Mouse (Mus musculus) hindbrain, embryonic 15.5 days (tissue): Measurements from ENCODE around the gene Mmp10. TPM values are rescaled to one million over a fixed set of nuclear protein-coding genes. Genes with fewer than 3 reads are reported as not detected.

Experiments used
- ATAC-seq: fragments of 200-750 bp; cut with Nextera tagmentation; 2 replicates; pipeline ENCODE4 v1.8.0; 2017; ENCODE audit warnings: low read depth, moderate number of reproducible peaks, moderate TSS enrichment; ENCODE audit not compliant: low FRiP score
- H3K27ac ChIP-seq: fragments of 300-500 bp; sonication (generic); replicated peaks from 2 replicates; pipeline ENCODE4 v1.5.1; 2015; ENCODE audit warnings: mild to moderate bottlenecking, inconsistent platforms
- H3K27me3 ChIP-seq: fragments of 300-500 bp; sonication (generic); 2 replicates; pipeline ENCODE4 v1.6.1; 2015; ENCODE audit warnings: control low read depth, inconsistent platforms
- H3K36me3 ChIP-seq: fragments of 300-500 bp; sonication (generic); 2 replicates; pipeline ENCODE4 v1.6.1; 2015; ENCODE audit warnings: control low read depth, inconsistent platforms
- H3K4me1 ChIP-seq: fragments of 300-500 bp; sonication (generic); replicated peaks from 2 replicates; pipeline ENCODE4 v1.6.1; 2015; ENCODE audit warnings: control low read depth, inconsistent platforms
- H3K4me2 ChIP-seq: fragments of 300-500 bp; sonication (generic); 2 replicates; pipeline ENCODE4 v1.6.1; 2015; ENCODE audit warnings: moderate library complexity, mild to moderate bottlenecking, inconsistent platforms
- H3K4me3 ChIP-seq: fragments of 300-500 bp; sonication (generic); 2 replicates; pipeline ENCODE4 v1.5.1; 2015; ENCODE audit warnings: mild to moderate bottlenecking, inconsistent platforms
- H3K9ac ChIP-seq: fragments of 300-500 bp; sonication (generic); 2 replicates; pipeline ENCODE4 v1.6.1; 2015; ENCODE audit warnings: inconsistent platforms
- H3K9me3 ChIP-seq: fragments of 300-500 bp; sonication (generic); 2 replicates; pipeline ENCODE4 v1.6.1; 2016; ENCODE audit warnings: control low read depth, inconsistent platforms
- WGBS: fragments of 180-500 bp; shearing (Covaris S2); methylation state at CpG from one replicate; pipeline ENCODE4 v1.1.7; 2015; 5-methylcytosine and 5-hydroxymethylcytosine counted together
- polyA plus RNA-seq: library from polyadenylated mRNA; unstranded; fragments of >200 nt; fragmentation: Nextera tagmentation; extraction: Ambion mirVana; gene quantifications from 2 replicates; pipeline ENCODE4 v1.2.1, GENCODE M21; 2015

Mmp10 gene
- polyA plus RNA-seq, 1 experiment from 2014 or later = not detected

- Histone ChIP-seq H3K4me1 (no peaks in the 10 kb centered on the region), H3K4me2 (no peak overlapping the region), H3K36me3 (no peaks in the 10 kb centered on the region), H3K9ac (no peak overlapping the region), H3K9me3 (no peaks in the 10 kb centered on the region), H3K4me3 (no peak overlapping the region), H3K27ac (no peak overlapping the region), H3K27me3 (no peaks in the 10 kb centered on the region)
- no peak for ATAC-seq
- 93% methylated on average over 7 of the region's 7 CpGs for WGBS
Observed at GRCm38 (mm10) chr9:7545920-7546319, 43.8 kb downstream of the Mmp10 start.

GRCm38 (mm10) chr9:7551943-7552342 is 49.8 kb downstream of the Mmp10 start:
- no peak overlapping the region for H3K4me3 ChIP-seq
- no peaks in the 10 kb centered on the region for H3K27me3 ChIP-seq
- H3K9ac ChIP-seq = no peak overlapping the region
- ATAC-seq = no peak
- H3K27ac ChIP-seq = no peak overlapping the region
- H3K4me2 ChIP-seq = no peak overlapping the region
- H3K4me1 ChIP-seq = no peaks in the 10 kb centered on the region
- H3K36me3 ChIP-seq = no peaks in the 10 kb centered on the region
- no peaks in the 10 kb centered on the region for H3K9me3 ChIP-seq

GRCm38 (mm10) chr9:7553536-7553935 is 51.4 kb downstream of the Mmp10 start:
- Histone ChIP-seq H3K4me2 (no peak overlapping the region), H3K9ac (no peak overlapping the region), H3K27me3 (no peaks in the 10 kb centered on the region), H3K9me3 (no peaks in the 10 kb centered on the region), H3K4me3 (no peak overlapping the region), H3K4me1 (no peaks in the 10 kb centered on the region), H3K27ac (no peak overlapping the region), H3K36me3 (no peaks in the 10 kb centered on the region)
- 95% methylated on average over 3 of the region's 3 CpGs for WGBS
- ATAC-seq = no peak

GRCm38 (mm10) chr9:7554382-7554781 is 52.2 kb downstream of the Mmp10 start:
- no peak overlapping the region for H3K4me3 ChIP-seq
- H3K4me2 ChIP-seq = no peak overlapping the region
- no peaks in the 10 kb centered on the region for H3K27me3 ChIP-seq
- no peaks in the 10 kb centered on the region for H3K4me1 ChIP-seq
- no peak for ATAC-seq
- no peaks in the 10 kb centered on the region for H3K9me3 ChIP-seq
- H3K36me3 ChIP-seq = no peaks in the 10 kb centered on the region
- H3K9ac ChIP-seq = no peak overlapping the region
- 49% methylated on average over 3 of the region's 3 CpGs for WGBS
- H3K27ac ChIP-seq = no peak overlapping the region

- no peaks in the 10 kb centered on the region for H3K27me3 ChIP-seq
- H3K9me3 ChIP-seq = no peaks in the 10 kb centered on the region
- H3K4me2 ChIP-seq = no peak within 1 kb of the TSS
- no peak within 1 kb of the TSS for H3K27ac ChIP-seq
- 88% methylated on average over 8 of the region's 8 CpGs for WGBS
- ATAC-seq = no peak
- no peaks in the 10 kb centered on the region for H3K4me1 ChIP-seq
- H3K9ac ChIP-seq = no peak within 1 kb of the TSS
- no peaks in the 10 kb centered on the region for H3K36me3 ChIP-seq
- H3K4me3 ChIP-seq = no peak within 1 kb of the TSS
Observed at GRCm38 (mm10) chr9:7558221-7559017, 56.3 kb downstream of the Mmp10 start, which contains the start of gene Mmp8. Gene Mmp8 (plus strand): TSS chr9:7558456.

Other genes starting within 250 kb of the Mmp10 start
- not detected in 2 replicates for gene Mmp13, start 229.8 kb upstream of the Mmp10 start, polyA plus RNA-seq
- not detected in 2 replicates for gene Mmp12, start 158.0 kb upstream of the Mmp10 start, polyA plus RNA-seq
- not detected in 2 replicates for gene Mmp1b, start 114.3 kb upstream of the Mmp10 start, polyA plus RNA-seq
- not detected in 2 replicates for gene Mmp3, start 56.5 kb upstream of the Mmp10 start, polyA plus RNA-seq
- gene Mmp8, start 56.1 kb downstream of the Mmp10 start, polyA plus RNA-seq = 0.22 and 0.26 TPM in 2 replicates
- gene Mmp27, start 69.0 kb downstream of the Mmp10 start, polyA plus RNA-seq = not detected in 2 replicates
- gene Mmp20, start 125.9 kb downstream of the Mmp10 start, polyA plus RNA-seq = not detected in 2 replicates
- not detected in 2 replicates for gene Mmp7, start 189.7 kb downstream of the Mmp10 start, polyA plus RNA-seq